Mouse (Mus musculus) CD4-positive helper T cell, adult 2 months (primary cell): ENCODE data around the gene Angptl4.
A peak's percentile ranks its signal among the peaks of the same experiment; 100 is the strongest.

Experiments
- DNase-seq: peaks from one replicate; pipeline ENCODE4 v3.0.0-alpha.2; 2012; ENCODE audit warnings: low read depth, missing footprints, low spot score

Angptl4 gene

GRCm38 (mm10) chr17:33804745-33805144 is 23.1 kb upstream of the Angptl4 start:
- no peak for DNase-seq

- DNase-seq: no peak
Observed at GRCm38 (mm10) chr17:33804205-33804604, 22.6 kb upstream of the Angptl4 start.

- DNase-seq: peak; percentile 47
Observed at GRCm38 (mm10) chr17:33802221-33802620, 20.6 kb upstream of the Angptl4 start.

DNA sequence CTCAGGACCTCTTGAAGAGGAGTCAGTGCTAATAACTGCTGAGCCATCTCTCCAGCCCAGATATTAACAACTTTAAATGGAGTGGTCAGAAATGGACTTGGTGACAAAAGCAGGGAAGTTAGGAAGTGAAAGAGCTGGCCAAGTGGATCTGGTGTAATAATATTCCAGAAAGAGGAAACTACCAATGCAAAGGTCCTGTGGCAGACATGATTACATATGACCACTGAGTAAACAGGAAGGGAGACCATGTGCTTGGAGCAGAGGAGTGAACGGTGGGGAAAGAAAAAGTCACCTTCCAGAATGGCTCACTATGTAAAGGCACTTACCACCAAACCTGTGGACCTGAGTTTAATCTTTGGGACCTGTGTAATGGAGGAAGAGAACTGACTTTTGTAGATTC is 17.6 kb upstream of the Angptl4 start:
- DNase-seq: no peak

DNA sequence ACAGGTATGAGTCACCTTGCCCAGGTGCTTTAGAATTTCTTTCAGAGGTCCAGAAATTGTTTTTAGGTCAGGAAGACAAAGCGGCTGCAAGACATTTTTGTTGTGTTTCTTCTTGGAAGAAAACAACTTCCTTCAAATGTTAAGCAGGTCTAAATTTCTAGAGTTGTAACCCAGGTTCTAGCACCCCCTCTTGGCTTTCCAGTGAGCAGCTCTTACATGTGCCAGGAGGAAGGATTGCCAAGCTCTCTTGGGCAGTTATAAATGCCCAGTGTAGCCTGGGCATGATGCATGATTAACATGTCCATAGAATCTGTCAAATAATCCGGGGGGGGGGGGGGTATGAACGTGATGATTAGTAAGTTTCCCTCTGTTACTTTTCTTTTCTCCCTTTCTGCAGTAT is 16.7 kb upstream of the Angptl4 start:
- DNase-seq: peak; percentile 26

GRCm38 (mm10) chr17:33788732-33789131 is 7.1 kb upstream of the Angptl4 start:
- no peak for DNase-seq

DNA sequence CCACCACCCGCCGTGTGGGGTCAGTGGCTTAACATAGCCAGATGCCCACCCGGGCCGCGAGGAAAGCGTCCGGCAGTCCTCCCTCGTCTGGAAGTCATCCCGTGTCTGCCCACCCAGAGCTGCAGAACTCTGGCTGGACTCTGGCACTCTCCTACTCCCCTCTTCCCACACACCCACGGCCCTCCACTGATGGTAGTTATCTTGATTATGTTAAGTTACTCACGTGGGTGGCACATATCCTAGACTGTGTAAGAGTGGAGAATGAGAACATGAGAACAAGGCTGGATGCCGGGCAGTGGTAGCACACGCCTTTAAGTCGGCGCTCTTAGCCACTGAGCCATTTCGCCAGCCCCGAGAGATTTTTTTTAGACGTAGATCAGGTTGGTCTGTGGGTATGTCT is 4.7 kb upstream of the Angptl4 start:
- no peak for DNase-seq

DNA sequence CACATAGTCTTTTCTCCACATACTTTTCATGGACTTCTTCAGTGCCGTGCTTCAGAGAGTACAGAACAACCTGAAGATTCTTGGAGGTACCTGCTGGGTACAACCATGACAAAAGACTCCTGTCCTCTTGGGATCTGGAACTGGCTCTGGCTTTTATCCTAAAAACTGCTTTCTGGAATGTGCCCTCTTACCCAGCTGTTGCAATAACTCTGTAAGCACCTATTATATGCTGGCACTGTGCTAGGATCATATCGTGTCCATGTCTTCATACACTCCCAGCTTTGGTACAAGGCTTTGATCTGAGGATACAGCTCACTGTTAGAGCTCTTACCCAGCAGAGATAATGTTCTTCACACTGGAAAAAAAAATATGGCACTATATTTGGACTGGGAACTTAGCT is 3.3 kb upstream of the Angptl4 start:
- no peak for DNase-seq

- DNase-seq: no peak
Observed at GRCm38 (mm10) chr17:33783408-33783807, 1.8 kb upstream of the Angptl4 start.

DNA sequence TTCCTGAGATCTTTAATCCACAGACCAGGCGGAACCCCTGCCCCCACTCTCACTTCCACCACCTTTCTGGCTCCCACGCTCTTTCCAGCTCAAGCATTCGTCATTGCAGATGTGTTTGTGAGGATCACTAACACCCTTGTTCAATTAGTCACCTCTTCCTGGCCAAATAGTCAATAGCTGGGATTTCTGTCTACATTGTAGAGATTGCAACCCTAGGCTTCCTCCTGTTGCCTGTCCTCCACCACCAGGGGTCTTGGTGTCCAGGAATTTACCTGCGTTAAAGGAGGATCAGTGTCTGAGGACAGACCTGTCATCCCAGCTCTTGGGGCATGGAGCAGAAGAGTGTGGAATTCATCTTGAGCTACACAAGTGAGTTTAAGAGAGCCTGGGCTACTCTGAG is 437 bp upstream of the Angptl4 start:
- no peak for DNase-seq

DNA sequence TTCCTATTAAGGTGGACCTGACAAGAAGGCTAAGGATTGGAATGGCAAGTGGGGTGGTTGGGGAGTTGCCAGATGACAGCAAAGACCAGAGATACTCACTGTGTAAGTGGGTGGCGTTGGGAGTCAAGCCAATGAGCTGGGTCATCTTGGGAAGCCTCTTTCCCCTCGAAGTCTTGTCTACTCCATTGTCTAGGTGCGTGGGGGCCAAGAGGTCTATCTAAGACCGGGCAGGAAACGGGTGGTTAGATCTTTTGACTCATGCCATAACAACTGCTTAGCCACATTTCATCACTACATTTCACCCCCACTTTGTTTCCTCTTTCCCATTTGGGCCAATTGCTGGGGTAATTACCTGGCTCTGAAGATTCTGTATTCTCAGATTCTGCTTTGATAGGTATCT is 1.2 kb downstream of the Angptl4 start:
- peak; percentile 62 for DNase-seq

- DNase-seq: no peak
Observed at GRCm38 (mm10) chr17:33779967-33780295, 1.7 kb downstream of the Angptl4 start.

DNA sequence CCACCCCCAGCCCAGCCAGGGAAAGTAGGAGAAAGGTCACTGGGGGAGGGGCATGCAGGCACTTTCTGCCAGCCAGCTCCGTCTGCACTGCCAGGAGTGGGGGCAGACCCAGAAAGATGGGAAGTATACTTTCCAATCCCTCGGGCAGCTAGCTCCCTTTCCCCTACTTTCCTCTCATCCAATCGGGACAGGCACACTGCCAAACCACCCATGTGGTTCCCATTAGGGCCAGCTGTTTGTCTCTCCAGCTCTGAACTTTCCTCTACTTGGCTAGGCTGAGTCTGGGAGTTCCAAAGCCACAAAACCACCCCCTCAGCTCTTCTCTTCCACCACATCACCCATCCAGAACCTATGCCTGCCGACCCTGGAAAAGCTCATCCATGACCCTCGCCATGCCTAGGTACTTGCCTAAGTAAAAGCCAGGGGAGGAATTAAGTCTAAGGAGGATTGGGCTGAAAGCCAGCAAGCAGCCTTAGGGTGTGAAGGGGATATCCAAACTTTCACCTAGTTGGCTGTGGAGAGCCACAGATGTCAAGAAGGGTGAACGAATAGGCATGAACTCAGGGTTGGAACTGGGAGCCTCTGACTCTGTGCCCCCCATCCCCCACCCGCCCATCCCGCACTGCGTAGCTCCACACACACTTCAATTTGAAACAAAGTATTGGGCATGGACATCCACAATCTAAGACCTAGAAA is 2.2 kb downstream of the Angptl4 start:
- DNase-seq: no peak

DNA sequence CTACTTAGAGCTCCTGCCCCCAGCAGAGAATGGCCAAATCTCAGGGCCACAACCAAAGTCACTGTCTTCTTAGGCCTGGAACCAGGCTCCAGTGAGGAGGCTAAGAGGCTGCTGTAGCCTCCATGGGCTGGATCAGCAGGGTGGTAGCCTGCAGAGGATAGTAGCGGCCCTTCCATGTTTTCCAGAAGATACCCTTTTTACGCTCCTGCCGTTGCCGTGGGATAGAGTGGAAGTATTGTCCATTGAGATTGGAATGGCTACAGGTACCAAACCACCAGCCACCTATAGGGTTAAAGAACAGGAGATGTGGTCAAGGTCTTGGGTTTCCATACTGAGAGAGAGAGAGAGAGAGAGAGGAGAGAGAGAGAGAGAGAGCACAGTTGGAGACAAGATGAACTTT is 6.3 kb downstream of the Angptl4 start:
- no peak for DNase-seq

GRCm38 (mm10) chr17:33774573-33775155 is 7.0 kb downstream of the Angptl4 start:
- no peak for DNase-seq

GRCm38 (mm10) chr17:33773871-33774572 is 7.6 kb downstream of the Angptl4 start:
- no peak for DNase-seq

DNA sequence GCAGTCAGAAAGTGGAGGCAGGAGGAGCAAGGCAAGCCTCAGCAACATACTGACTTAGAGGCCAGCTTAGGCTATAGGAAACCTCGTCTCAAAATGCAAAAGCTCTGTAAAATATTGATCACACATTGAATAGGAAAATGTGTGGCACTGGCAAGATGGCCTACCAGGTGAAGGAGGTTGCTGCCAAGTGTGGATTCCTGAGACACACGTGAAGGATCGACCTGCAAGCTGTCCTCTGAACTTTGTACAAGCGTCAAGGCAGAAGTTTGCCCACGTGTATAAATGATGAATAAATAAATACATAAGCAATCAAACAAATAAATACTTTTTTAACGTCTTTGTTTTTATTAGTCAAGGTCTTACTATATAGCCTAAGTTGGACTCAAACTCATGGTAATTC is 8.2 kb downstream of the Angptl4 start:
- no peak for DNase-seq

- DNase-seq: no peak
Observed at GRCm38 (mm10) chr17:33771617-33772016, 10.0 kb downstream of the Angptl4 start.

DNA sequence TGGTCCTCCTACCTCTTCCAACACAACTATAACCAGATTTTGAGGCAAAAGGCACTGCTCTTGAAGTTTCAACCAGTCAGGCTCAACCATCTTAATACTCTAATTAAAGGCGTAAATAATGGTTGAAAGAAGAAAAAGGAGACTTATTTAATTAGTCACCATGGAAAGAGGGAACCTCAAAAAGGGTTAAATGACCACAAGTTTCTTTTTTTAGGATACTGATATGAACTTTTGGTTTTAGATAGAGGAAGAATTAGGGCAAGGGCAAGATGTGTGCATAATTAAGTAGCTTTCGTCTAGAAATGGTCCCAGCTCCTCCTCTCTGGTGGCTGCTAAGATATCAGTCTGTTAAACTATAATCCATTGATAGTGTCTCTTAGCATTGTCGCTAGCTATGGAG is 15.2 kb downstream of the Angptl4 start:
- no peak for DNase-seq

- DNase-seq: peak; percentile 100
Observed at GRCm38 (mm10) chr17:33760255-33761165, 21.1 kb downstream of the Angptl4 start, which contains the start of gene Rab11b. TSS of gene Rab11b (minus strand) at chr17:33760530.

DNA sequence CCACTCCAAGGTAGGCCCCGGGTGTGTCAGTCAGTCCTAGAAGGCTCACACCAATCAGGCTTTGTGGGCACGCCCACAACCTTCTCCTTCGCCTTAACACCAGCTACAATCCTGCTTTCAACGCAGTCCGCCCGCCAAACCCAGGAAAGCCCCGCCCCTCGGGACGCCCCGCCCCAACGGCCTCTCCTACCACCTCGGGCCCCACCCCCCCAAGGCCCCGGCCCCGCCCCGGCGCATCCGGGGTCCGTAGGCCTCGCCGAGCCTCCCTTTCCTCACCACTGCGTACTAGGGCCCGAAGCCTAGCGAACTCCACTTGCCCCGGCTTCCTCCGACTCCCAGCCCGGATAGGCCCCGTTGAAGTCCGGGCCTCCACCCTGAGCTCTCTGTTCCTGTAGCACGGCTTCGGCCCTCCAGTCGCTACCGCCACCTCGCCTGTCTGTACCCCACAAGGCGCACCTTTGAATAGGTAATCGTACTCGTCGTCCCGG is 21.8 kb downstream of the Angptl4 start:
- peak; percentile 88 for DNase-seq

DNA sequence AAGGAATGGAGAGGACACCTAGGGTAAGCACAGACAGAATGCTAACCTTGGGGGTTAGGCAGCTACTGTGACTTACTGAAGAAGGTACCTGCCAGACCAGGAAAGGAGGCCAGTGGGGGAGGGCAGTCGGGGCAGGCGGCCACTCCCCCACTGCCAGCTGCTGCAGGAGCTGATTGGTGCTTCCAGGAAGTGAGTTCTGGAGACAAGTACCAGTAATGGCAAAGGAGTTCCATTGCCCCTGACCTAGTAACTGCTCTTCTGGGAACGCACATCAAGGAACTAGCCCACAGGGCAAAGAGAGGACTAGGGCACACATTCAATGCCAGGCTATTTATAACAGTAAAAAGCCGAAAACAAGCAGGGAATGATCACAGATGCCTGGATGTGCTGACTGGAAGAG is 24.4 kb downstream of the Angptl4 start:
- DNase-seq: no peak
